Mouse (Mus musculus) right cerebral cortex, postnatal 10 days (tissue): ENCODE data around the gene Serinc4.

Source experiments
- DNase-seq, 2 experiments: peaks; one replicate each; pipeline ENCODE4 v3.0.0; 2021; ENCODE audit warnings: low spot score in 2 of 2

Serinc4 gene

DNA sequence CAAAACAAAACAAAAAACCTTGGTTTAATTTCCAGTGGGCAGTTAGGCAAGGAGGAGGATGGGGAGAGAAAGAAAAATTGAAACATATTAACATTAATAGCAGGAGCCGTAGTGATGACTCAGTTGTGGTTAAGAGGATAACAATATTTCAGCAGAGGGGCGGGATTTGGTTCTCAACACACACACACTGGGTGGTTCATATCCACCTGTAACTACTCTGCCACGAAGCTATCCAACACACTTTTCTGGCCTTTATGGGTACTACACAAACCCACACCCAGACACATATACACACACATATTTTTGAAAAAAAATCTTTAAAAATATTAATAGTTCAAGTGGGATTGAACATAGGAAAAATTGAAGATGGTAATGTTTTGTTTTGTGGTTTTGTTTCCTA, 9.6 kb downstream of the Serinc4 start:
- no peak for DNase-seq

DNA sequence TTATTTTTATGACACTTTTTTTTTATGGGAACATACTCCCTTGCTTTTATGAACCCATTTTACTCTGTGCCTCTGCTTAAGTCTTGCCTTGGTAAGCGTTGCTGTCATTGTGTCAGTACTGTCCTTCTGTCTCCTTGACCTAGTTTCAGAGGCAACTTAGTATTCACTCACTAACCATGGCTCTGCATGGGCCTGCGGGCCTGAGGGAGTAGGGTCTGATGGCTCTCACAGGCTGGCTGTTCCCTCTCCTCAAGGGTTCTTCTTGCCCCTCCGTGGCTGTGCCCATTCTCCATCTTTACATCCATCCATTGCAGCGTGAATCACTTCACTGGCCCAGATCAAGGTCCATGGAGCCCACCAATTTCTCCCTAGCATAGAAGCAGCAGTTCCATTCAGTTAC, 10.1 kb downstream of the Serinc4 start:
- no peak for DNase-seq

DNA sequence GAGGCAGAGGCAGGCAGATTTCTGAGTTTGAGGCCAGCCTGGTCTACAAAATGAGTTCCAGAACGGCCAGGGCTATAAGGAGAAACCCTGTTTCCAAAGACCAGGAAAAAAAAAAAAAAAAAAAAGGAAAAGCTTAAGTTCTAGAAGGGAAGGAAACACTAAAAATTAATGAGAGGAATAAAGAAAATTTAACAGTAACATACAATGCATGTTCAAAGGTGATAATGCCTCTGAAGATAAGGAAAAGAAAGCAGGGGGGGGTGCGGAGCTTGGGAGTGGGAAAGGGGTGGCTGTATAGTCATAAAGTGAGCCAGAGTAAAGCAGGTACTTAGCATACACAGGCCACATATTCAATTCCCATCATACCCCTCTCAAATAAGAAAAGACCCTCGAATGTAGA, 11.5 kb downstream of the Serinc4 start:
- DNase-seq = no peak

DNA sequence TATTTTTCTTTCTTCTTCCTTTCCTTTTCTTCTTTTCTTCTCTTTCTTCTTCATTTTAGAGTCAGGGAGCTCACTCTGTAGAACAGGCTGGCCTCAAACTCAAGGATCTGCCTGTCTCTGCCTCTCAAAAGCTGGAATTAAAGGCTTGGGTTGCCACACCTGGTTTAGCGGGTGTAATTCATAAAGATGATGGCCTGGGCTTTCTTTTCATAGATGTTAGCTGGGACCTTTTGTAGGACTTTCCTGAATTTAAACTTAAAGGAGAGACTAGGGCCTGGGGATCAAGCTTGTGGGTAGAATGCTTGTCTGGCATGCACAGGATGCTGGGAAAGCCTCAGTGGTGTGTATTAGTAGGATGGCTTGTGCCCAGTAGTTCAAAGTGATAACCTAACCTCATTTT, 12.4 kb downstream of the Serinc4 start, which contains the start of gene Ell3:
Gene Ell3 (minus strand): TSS at position 101 of the 400 bp plus-strand sequence.
- no peak for DNase-seq

DNA sequence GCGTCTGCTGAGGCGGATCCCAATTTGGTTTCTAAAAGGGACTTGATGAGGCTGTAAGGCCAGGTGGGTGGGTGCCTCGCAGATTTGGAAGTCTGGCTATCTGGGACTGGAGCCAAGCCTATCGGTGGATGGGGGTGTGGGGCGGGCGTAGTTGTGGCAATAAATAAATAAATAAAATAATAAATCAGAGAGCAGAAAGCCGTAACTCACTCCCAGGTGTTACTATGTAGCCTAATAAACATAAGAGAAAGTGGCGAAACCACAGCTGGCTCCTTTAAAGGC, 13.6 kb downstream of the Serinc4 start:
- no peak for DNase-seq

DNA sequence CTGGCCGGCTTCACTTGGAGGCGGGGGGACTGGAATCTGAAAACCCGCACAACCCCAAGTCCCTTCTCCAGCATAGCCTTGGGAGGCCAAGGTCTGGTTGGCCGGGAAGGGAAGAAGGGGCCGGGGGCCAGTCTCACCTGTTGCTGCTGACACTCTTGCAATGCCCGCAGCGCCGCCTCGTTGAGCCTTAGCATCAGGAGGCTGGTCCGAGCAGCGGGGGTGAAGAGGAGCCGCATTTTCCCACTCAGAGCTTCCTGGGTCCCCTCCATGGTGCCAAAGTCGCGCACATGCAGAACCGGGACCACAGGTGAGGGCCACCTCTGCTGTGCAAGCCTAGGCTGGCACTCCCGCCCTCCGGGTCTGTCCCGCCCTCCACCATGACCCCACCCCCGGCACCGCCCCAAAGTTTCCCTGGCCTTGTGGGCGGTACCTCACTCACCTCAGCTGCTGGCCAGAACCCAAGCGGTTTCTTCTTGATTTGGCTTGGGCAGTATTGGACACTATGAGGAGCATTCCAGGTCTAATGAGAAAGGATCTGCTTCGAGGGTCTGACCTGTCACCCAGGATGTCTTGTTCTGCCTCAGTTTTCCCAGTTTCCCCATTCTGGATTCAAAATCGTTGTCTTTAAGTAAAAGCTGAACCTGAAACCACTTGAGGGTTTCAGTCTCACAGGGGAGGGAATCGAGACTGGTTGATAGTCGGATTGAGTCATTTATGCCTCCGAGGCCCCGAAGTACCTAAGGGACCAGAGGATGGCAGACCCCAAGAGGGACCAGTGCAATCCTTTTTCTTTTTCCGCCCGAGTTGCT, 14.1 kb downstream of the Serinc4 start:
- DNase-seq = peak in 1 of 2 experiments; percentile 32

DNA sequence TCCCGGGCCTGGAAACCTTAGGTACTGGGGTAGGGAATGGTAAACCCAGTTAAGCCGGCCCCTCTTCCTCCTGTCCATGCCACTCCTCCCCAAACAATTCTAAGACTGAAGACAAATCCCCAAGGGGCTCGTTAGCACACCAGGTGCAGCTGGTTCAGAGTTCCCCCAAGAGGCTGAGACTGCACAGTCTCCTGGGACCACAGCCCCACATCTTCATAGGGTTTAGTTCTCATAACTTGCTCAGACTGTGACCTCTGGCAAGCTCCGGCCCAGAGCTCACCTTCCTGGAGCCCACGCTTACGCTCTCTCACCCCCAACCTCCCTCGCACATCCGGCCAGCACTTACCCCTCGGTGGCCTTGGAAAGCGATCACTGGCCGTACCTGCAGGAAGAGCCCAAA, 14.8 kb downstream of the Serinc4 start:
- no peak for DNase-seq

DNA sequence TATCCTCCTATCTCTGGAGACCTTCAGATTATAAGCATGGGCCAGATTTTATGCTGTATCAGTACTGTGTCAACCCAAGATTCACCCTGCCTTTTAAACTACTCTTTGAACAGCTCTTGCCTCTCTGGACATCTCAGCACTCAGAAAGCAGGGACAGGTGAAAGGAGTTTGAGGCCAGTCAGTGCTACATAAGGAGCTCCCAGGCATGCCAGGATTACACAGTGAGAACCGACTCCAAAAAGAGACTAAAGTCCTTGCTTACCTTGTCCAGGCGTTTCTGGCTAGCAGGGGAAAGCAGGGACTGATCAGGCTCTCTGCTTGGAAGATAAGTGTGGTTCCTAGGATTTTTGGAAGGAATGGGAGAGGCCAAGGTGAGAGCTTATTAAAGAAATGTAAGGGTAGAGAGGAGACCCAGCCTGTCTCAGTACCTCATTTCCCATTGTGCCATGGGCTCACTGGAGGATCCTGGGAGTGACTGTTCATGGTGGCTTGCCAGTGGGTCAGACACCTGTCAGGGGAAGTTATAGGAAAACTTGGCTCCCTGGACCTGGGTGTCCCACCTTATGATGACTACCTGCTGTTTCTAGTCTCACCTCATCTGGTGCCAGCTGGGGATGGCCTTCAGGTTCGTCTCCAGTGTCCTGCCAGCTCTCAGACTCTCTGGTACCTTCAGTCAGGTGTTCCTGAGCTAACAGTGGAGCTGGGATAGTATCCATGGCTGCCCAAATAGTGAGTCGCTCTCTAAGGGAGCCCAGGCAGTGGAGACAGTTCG, 15.6 kb downstream of the Serinc4 start:
- DNase-seq = no peak

DNA sequence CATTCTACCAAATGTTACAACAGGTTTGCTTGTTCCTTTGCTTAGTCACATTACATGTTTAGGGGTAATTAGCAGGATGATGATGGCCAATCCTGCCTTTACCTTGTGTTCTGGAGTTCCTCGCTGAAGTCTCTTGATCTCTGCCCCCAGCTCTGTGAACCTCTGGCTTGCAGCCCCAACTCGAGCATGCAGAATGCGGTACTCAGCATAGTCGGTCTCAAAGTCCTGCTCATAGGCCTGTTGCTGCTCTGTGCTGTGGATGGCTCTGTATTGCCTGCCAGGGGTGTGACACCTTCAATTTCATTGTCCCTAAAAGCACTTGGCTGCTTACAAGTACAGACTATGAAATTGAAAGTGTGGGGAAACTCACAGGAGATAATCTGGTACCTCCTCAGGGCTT, 16.8 kb downstream of the Serinc4 start:
- DNase-seq = no peak

DNA sequence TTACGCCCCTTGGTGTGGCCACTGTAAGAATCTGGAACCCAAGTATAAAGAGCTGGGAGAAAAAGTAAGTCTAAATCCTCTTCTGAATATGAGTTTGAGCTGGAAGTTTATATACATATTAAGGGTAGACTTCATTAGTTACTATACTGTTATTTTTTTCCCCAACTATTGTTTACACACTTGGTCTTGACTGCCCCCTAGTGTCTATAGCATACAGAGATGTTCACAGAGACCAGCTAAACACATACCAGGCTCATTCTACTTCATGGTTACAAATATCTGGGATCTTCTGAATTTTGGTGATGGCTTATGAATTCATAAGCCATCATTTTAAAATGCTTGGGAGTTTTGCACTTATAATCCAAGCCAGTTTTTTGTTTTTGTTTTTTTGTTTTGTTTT, 21.7 kb downstream of the Serinc4 start:
- DNase-seq = no peak

DNA sequence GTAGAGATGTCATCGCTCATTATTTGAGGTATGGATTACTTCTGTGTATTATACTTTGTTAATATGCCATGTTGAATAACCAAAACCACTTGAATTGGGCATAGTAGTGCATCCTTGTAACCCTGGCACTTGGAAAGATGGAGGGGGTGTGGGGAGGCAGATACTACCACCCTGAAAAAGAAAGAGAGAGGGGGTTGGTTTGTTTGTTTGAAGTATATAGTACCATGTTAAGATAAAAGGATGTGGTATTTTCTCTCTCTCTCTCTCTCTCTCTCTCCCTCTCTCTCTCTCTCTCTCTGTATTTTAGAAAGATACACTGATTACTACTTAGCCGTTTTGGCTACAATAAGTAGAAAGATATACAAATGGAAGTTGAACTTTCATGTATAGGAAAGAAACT, 30.7 kb downstream of the Serinc4 start:
- DNase-seq = no peak

DNA sequence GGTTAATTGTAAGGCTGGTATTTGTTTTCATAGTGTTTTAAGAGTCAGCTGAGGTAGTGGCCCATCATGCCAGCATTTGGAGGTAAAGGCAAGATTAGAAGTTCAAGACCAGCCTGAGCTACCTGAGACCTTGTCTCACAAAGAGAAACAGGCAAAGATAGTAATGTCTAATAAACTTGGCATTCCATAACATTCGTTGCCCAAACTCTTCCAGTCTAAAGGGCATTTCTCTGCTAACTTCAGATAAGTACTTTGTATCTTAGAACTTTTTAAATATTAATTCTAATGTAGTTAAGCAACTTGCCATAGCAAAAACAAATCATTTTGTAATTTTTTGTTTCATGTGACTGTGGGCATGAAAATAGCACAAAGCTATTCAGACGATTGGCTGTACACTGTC, 33.4 kb downstream of the Serinc4 start:
- no peak for DNase-seq

DNA sequence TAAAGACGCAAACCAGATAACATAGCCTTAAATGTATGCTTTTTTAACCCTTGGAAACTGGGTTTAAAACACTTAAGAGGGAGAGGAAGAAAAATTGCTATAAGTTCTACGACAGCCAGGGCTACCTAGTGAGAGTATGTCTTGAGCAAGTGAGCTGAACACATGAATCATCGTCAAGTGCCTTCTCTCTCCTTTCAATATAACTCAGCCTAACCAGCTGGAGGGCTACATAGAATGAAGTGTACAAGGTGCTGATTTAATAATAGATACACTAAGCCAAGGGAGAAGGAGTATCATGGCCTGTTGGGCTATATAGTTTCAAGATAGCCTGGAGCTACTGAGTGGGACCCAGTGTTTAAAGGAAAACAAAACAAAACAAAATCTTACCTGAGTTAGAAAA, 38.1 kb downstream of the Serinc4 start:
- DNase-seq = no peak

DNA sequence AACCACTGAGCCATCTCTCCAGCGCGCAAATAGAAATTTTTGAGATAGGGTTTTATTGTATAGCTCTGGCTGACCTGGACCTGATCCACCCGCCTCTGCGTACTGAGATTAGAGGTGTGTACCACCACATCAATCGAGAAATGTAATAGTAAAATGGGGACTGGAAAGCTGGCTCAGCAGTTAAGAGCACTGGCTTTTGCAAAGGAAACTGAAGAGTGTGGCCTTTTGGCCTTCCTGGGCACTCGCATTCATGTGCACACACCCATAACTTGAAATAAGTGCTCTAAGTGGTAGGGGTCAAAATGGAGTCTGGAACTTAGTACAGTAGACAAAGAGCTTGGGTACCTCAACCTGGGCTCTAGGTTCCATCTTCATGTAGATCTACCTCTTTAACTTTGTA, 40.2 kb downstream of the Serinc4 start:
- DNase-seq = no peak

DNA sequence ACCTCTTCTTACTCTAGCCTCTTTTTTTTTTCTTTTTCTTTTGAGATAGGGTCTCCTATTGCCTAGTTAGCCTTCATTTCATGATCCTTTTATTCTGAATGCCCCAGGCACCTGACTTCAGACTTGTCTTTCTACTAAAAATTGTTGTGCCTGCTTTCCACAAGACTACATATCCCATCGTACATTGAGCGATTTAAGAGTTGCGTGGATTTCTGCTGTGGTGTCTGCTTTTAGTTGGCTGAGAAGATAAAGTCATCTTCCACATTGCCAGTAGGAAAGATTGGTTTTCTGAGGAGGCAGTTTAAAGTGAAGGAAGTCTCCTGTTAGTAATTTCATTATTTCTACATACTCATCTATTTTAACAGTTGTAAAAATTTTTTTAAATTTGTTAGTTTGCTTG, 41.0 kb downstream of the Serinc4 start:
- DNase-seq = no peak

DNA sequence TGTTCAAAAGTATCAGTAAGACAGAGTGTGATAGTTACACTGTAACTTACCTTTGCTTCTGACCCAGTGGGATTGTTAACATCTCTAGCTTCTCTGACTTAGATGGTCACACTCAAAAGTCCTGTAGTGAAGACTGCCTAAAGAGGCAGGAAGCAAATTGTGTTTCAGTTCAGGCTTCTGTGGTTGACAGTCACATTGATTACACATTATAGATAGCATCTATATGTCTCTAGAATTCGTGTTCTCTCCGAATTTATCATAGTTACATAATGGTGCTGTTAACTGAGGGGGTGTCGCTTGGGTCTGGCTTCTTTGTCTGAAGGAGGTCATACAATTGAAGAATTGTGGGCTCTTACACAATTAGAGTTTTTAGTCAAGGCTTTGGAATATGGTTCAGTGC, 41.5 kb downstream of the Serinc4 start:
- no peak for DNase-seq

DNA sequence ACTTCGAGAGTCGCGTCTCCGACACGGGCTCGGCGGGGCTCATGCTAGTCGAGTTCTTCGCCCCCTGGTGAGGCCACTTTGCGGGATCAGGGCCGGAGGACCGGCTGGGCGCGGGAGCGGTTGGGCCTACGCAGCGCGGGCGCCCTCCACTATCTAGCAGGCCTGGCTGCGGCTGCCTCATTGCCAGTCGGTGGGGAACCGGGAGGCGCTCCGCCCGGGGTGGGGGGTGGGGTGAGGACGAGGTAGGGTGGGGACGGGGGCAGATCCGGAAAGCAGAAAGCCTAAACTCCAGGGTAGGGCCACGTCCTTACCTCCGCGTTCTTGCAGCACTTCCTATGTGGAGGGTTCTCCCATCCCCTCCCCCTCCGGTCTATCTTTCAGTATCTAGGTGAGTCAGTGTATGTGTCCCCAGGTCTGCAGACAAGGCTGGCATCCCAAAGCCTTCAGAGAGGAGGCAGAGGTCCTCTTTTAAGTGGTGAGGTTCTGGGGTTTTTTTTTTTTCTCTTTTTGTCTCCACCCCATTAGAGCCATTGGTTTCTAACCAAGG, 42.4 kb downstream of the Serinc4 start:
- peak in 1 of 2 experiments; percentile 63 for DNase-seq

DNA sequence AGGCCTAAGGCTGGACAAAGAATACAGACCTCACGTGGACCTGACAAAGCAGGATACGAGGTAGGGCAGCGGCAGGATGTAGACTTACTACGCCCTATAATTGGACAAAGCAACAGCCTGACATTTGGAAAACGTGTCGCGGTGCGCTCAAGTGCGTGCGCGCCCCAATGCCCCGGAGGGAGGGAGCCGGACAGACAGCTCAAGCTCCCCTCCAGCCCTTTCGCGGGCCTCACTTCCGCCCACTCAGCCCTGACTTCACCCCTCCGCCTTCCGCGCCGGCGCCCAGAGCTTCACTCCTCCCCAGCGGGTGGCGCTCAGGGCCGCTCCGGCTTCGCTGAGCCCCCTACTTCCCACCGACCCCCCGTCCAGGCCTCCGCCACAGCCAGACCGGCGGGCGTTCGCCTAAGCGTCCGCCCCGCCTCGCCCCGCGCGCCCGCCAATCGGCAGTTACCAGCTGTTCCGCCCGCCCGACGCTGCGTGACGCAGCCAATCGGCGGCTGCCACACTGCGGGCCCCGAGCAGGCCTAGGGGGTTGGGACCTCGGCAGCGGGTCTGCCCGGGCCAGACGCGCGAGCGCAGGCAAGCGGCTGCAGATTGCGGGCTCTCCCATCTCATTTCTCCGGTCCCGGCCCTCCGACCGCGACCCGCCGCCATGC, 43.1 kb downstream of the Serinc4 start, which contains the start of the genes Pdia3 and Catsper2:
Gene Pdia3 (plus strand): TSS at position 389 of the 656 bp plus-strand sequence.
Gene Catsper2 (minus strand): TSS at position 406 of the 656 bp plus-strand sequence.
- peak; percentile 97 to 98 for DNase-seq

DNA sequence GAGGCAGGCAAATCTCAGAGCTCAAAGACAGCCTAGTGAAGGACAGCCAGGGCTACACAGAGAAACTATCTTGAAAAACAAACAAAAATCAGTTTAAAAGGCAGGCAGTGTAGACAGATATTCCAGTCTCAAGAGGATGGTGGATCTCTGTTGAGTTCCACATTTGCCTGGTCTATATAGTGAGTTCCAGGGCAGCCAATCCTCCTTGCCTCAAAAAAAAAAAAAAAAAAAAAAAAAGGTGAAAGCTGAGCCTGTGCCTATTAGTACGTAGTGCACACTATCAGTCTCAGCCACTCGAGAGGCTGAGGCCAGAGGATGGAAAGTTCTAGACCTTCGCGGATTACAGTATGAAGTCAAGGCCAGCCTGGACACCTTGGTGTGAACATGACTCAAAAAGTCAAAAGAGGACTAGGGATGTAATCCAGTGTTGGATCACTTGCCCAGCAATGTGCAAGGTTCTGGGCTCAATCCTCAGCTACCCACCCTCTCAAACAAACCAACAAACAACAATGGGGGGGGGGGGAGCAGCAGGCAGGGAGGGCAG, 43.7 kb downstream of the Serinc4 start:
- DNase-seq = no peak

DNA sequence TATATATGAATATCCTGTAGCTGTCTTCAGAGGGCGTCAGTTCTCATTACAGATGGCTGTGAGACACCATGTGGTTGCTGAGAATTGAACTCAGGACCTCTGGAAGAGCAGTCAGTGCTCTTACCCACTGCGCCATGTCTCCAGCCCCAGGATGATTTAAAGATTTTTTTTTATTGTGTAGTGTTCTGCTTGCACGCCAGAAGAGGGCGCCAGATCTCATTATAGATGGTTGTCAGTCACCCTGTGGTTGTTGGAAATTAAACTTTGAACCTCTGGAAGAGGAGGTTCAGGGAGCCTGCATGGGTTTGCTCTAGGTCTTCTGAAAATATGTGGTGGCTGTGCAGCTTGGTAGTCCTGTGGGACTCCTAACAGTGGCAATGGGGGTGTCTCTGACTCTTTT, 48.4 kb downstream of the Serinc4 start:
- no peak for DNase-seq

DNA sequence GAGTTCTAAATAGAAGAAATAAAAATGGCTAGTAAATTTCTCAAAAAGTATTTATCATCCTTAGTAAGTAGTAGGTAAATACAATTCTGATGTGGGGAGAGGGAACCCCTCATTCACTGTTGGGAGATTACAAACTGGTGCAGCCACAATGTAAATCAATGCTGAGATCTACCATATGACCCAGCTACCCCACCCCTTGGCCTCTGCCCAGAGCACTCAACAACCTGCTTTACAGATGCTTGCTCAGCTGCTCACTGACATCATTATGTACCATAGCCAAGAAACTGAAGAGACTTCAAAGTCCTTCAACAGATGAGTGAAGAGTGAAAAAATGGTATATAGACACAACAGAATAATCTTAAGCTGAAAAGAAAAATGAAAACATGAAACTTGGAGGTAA, 53.3 kb downstream of the Serinc4 start:
- DNase-seq = no peak

DNA sequence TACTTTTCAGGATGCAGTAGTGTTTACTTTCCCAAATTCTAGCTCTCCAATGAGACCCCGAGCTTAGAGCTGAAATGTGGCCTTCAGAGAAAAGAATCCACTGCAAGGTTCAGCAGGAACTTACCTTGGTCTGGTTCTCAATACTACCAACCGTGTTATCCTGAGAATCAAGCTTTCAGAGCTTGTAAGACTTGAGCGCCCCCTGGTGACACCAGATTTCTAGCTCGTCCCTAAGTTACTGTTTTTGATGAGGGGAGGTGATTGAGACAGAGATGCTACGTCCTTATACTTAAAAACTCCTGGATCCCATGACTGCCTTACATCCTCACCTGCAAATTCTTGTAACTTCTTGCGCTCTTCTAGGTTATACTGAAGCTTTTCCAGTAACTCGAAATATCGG, 60.0 kb downstream of the Serinc4 start:
- DNase-seq = peak; percentile 74 to 90
